Mouse (Mus musculus) ZHBTc4 (cell line): Measurements from ENCODE around the gene Irf2bp1.
A peak's percentile ranks its signal among the peaks of the same experiment; 100 is the strongest.

Source experiments
- DNase-seq: peaks from one replicate; pipeline ENCODE4 v3.0.0-alpha.2; 2011; ENCODE audit warnings: low read depth, low spot score

Gene Irf2bp1

DNA sequence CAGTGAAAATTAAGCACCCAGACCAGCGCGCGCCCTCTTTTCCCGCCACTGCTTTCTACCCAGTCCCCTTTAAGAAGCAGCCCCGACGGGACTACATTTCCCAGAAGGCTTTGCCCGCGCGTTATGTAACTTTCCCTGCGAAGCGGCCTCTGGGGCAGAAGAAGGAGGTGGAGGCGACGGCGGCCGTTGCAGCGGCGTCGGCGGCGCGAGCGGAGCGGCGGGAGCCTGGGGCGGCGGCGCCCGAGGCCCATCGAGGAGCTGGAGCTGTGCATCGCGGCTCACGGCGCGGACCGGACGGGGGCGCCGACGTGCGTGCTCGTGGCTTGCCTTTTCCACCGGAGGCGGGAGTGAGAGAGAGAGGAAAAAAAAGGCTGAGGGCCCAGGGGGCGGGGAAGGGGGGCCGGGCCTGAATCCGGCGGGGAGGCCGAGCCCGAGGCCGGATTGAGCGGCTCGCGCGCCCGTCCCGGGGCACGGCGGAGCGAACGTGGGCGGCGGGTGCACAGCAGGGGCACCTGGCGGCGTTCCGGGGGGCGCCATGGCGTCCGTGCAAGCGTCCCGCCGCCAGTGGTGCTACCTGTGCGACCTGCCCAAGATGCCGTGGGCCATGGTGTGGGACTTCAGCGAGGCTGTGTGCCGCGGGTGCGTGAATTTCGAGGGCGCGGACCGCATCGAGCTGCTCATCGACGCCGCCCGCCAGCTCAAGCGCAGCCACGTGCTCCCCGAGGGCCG lies at the start of gene Irf2bp1:
Gene Irf2bp1, plus strand, starts transcription at position 143 of the 729 bp plus-strand sequence.
- DNase-seq = peak; percentile 94

DNA sequence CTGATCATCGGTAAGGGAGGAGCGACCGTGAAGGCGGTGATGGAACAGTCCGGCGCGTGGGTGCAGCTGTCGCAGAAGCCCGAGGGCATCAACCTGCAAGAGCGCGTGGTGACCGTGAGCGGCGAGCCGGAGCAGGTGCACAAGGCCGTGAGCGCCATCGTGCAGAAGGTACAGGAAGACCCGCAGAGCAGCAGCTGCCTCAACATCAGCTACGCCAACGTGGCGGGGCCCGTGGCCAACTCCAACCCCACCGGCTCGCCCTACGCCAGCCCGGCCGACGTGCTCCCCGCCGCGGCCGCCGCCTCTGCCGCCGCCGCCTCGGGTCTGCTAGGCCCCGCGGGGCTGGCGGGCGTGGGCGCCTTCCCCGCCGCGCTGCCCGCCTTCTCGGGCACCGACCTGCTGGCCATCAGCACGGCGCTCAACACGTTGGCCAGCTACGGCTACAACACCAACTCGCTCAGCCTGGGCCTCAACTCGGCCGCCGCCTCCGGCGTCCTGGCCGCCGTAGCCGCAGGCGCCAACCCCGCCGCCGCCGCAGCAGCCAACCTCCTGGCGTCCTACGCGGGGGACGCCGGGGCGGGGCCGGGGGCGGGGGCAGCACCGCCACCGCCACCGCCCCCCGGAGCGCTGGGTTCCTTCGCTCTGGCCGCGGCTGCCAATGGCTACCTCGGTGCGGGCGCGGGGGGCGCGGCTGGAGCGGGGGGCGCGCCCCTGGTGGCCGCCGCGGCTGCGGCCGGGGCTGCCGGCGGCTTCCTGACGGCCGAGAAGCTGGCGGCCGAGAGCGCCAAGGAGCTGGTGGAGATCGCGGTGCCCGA lies 46.1 kb upstream of the Irf2bp1 start:
- DNase-seq = peak; percentile 84

DNA sequence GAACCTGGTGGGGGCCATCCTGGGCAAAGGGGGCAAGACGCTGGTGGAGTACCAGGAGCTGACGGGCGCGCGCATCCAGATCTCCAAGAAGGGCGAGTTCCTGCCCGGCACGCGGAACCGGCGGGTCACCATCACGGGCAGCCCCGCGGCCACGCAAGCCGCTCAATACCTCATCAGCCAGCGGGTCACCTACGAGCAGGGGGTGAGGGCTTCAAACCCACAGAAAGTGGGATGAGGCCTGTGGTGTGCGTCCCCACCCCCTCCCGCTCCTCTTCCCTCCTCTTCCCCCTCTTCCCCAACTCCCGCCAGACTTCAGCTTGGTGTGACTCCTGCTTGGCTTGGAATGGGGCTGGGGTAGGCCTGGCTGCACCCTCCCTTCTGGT lies 45.5 kb upstream of the Irf2bp1 start:
- DNase-seq = peak; percentile 45

DNA sequence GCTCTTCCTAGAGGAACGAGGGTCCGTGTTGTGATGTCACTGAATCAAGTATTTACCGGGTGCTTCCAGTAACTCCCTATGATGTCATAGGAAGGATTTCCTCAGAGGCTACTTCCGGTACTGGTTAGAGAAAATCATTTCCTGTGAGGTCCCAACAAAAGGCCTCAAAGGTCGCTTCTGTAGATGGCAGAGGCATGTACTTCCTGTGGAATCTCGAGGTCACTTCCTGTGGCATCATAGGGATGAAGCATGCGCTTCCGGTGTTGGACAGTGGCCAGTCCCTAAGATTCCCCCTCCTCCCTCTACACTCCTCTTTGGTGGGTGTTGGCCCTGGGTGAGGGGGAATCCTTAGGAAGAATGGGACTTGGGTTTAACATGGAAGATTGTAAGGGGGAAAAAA lies 44.4 kb upstream of the Irf2bp1 start:
- no peak for DNase-seq

DNA sequence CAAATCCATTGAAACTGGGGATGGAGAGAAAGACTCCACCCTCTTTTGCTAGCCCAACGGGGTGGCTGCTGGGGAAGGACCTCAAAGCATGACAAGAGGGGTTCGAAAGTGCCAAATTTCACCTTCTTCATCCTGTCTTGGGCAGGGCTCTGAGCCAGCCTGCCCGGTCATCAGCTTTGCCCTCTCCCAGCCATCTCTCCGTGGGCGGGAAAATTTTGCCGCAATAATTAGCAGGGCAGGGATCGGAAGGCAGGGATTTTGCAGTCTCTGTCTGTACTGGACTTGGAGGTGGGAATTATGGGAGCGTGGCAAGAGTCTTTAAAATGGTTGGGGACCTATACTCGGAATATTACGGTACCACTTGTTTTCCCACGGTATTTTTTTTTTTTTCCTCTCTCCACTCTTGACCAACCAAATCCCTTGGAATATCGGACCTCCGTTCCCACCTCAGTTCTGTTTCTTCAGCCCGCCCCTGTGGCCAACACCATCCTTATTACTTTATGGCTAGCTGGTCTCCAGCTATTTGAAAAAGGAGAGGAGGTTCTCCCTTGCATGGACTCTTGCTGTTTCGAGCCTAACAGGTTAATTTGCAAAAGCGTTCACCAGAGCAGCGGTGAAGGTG lies 41.6 kb upstream of the Irf2bp1 start:
- DNase-seq = peak; percentile 28

DNA sequence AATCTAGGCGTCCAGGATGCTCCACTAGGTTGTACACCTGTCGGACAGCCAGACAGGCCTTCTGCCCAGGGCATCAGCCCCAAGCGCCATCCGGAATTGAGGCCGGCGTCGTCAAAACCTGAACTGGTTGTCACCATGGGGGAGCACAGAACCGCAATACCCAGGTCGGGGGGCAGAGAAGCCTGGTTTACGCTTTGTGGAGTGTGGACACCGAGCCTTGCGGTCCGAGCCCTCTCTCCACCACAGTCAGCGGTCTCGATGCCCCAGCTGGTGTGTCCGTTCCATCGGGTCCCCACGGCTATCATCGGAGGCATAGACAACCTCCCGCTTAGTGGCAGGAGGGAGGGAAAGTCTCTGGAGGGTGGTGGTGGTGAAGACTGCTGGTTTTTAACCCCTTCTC lies 41.0 kb upstream of the Irf2bp1 start:
- no peak for DNase-seq

DNA sequence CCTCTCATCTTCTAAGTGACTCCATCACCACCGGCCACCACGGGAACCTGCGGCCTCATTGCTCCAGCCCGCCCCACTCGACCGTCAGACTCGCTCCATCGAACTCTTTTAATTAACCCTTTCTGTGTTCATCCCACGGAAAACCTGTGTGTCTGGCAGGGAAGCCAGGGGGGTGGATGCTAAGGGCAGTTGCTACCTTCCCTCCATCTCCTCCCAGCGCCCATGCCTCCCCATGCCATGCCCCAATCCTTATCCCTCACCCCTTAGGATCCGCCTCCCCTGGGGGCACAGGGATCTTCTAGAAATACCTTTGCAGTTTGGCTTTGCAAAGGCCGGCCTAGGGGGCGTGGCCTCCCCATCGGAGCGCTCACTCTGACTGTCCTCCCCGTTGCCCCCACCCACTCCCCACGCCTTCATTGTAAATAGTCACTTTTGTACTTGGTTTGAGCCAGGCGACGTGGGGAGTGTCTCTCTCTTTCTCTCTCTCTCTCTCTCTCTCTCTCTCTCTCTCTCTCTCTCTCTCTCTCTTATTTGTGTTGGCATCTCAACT lies 40.5 kb upstream of the Irf2bp1 start:
- DNase-seq = peak; percentile 70

DNA sequence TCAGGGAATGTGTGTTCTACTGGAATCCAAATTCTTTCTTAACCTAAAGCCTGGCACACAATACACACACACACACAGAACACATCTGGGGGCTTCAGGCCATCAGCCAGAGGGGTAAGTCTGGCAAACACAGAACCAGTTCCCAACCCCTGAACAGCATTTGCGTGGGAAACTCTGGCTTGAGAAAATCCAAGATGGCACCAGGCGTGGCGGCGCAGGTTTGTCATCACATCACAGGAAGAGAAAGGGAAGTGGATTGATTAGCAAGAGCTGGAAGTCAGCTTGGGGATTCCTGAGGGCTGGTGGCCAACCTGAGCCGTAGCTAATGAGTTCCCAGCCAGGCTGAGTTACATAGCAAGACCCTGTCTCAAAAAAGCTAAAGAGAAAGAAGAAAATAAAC lies 38.5 kb upstream of the Irf2bp1 start:
- DNase-seq = no peak

DNA sequence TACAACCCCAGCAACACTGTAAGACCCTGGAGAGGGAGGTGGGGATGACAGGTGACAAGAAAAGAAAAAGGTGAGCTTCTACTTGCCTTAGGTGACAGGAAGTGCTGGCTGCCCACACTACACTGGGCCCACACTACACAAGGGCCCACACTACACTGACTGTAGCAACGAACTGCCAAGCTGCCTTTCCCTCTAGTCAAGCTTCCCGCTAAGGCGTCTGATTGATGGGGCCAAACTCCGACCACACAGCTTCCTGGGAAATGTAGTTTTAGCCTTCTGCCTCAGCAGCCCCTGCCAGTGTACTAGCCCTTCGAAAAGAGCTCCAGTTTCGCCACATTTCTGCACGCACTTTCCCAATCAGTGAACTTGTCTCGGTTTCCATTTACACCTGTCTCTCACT lies 36.2 kb upstream of the Irf2bp1 start:
- no peak for DNase-seq

DNA sequence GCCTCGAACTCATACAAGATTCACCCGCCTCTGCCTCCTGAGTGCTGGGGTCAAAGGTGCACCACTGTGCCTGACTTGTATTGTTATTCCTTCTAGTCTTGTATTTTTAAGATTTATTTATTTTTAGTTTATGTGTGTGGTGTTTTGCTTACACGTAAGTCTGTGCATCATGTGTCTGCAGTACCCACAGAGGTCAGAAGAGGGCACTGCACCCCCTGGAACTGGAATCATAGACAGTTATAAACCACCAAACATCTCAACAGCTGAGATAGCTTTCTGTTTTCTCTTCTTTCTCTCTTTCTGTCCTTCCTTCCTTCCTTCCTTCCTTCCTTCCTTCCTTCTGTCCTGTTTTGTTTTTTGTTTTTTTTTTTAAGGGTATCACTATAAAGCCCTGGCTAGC lies 32.9 kb upstream of the Irf2bp1 start:
- DNase-seq = peak; percentile 66

DNA sequence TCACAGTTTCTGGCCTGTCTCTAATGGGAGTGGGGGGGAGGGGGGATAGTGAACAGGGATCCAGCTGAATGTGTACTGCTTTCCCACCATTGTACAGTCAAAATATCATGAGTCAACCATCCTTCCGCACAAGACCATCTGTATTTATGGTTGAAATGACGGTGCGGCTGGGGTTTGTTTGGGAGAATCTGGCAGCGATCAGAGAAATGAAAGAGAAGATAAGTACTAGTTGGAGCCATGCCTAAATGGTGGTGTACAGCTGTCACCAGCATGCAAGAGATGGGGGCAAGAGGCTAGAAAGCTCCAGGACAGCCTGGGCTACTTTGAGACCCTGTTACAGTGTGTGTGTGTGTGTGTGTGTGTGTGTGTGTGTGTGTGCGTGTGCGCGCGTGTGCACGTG lies 25.5 kb upstream of the Irf2bp1 start:
- no peak for DNase-seq

DNA sequence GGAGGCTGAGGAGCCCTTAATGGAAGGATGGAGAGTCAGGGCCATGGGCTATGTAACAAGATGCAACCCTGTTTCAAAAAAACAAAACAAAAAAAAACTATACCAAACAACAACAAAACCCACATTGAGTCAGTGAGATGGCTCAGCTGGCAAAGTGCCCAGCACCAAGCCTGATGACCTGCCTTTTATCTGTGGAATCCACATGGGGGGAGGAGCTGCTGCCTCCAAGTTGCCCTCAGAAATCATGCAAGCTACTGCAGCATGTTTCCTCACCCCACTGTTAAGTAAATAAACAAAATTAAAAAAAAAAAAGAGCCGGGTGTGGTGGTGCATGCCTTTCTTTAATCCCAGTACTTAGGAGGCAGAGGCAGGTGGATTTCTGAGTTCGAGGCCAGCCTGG lies 17.3 kb upstream of the Irf2bp1 start:
- no peak for DNase-seq

DNA sequence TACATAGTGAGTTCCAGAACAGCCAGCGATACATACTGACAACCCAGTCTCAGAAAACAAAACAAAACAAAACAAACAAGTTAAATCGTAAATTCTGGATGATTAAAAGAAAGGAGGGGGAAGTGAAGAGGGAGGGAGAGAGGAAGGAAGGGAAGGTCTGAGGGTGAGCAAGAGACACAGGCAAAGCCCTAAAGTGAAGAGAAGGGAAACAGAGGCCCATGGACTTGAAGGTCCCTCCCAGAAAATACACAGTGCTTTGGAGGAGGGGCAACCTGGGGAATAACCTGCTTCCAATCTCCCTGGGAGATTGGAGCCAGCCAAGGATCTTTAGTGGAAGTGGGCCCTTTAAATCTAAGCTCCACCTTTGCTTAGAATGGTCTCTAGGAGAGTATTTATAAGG lies 16.7 kb upstream of the Irf2bp1 start, which contains the start of gene Nanos2:
Gene Nanos2, plus strand, starts transcription at position 301 of the 400 bp plus-strand sequence.
- DNase-seq = no peak

DNA sequence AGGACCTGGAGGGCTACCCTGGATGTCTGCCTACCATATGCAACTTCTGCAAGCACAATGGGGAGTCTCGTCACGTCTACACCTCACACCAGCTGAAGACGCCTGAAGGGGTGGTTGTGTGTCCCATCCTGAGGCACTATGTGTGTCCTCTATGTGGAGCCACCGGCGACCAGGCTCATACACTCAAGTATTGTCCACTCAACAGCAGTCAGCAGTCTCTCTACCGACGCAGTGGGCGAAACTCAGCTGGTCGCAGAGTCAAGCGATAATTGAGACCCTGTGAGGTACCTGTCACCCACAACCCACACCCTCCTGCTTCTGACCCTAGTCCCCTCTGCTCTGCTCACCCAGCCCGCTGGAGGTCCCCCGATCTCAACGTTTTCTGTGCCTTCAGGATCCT lies 16.1 kb upstream of the Irf2bp1 start:
- DNase-seq = no peak

DNA sequence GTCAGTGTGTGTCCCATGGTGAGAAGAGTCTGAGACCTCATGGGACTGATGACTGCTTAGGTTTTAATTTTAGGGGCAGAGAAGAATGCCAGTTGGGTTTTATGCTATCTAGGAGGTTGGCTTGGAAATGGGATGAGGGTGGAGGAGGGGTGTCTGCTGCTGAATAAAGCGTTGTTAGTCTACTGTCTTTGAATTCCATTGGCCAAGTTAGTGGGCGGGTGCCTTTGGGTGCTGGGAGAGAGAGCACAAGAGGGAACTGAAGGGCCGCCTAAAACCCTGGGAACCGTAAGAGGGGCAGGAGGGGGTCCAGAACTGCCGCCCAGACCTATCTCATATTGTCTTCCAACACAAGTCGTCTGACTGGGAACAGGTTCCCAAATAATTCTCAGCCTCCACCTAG lies 15.1 kb upstream of the Irf2bp1 start:
- no peak for DNase-seq

DNA sequence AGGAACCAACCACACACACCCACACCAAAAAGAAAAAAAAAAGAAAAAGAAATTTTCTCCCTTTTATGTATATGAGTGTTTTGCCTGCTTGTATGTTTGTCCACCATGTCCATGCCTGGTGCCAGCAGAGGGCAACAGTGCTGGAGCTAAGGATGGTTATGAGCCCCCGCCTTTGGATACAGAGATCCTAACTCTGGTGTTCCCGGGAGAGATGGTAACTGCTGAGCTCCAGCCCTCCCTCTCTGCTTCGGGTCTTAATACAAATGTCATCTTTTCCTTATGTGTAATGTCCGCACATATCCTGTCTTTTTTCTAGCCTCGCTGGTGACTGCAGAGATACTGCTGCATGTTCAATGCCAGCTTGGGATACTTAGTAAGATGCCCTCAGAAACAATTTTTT lies 13.8 kb upstream of the Irf2bp1 start:
- no peak for DNase-seq

DNA sequence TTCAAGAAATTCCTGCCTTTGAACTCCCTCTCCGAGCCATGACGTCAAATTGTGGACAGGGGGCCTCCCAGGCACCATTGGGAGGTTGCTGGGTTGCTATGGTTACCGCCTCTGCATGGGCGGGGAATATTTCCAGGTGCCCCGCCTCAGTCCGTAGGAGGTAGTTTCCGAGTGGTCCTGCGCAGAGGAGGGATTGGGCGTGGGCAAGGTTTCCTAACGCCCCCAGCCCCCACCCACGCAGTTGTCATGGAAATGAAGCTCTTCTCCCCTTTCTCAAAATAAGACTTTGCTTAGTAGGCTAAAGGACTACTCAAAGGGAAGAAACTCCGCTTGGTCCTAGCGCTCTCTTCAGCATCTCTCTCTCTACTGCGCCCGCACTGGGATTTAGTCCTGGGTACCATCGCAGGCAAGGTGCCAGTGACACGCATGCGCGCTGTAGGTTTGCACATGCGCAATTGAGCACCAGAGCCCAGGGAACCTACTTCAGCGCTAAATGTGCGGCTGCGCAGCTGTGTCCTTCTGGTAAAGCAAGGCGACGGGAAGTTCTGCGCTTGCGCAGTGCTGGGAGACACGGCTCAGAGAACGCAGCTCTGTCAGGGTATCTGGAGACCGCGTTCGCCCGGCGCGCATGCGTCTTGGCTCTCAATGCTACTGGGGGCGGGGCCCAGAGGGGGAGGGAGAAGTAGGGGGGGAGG lies 13.1 kb upstream of the Irf2bp1 start, which contains the start of gene Mypop:
Gene Mypop, plus strand, starts transcription at position 645 of the 695 bp plus-strand sequence.
- DNase-seq = peak; percentile 100

DNA sequence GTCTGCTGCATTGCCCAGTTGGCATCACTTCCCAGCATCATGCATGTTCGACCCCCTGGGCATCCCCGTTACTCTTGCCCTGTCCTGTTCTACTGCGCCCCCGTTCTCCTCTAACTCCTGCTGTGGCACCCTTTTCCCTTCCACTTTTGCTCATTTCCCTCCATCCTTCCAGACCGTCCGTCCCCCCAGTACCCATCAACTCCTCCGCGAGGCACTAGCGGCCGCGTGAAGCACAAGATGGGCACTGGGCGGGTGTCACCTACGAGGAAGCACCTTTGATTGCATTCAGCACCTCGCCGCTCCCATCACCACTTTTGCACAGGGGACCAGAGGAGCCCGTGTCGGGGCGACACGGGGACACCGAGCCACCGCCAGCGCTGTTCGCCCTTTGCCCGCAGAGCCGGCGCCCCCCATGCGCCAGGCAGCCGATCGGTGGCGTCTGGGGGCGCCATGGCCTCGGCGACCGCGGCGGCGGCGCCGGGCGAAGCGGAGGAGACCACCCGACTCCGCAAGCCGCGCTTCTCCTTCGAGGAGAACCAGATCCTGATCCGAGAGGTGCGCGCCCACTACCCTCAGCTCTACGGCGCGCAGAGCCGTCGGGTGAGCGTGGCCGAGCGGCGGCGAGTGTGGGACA lies 12.1 kb upstream of the Irf2bp1 start:
- DNase-seq = peak; percentile 29

DNA sequence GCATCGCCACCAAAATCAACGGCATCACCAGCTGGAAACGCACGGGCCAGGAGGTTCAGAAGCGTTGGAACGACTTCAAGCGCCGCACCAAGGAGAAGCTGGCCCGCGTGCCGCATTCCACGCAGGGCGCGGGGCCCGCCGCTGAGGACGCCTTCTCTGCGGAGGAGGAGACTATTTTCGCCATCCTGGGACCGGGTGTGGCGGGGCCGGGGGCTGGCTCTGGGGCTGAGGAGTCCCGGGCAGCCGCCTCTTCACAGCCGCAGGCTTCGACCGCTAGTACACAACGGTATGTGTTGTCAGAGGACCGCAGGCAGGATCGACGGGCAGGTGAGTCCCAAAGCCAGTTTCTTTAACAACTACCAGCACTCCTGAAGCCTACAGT lies 11.6 kb upstream of the Irf2bp1 start:
- peak; percentile 51 for DNase-seq

DNA sequence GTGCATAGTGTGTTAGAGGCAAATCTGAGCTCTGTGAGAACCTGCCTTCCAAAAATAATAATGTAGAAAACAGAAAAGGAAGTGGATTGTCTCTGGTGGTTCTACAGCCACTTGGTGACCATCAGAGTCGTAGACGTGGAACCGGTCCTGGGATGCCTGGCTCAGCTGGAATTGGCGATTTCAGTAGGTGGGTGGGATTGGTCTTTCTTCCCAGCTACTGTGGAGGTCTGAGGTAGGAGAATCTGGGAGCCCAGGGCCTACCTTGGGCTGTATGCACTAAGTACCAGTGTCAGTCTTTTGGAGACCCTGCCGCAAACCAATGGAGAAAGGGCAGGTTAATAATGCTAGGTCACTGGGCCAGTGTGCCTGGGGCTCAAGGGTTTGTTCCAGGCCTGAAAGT lies 10.8 kb upstream of the Irf2bp1 start:
- DNase-seq = no peak

DNA sequence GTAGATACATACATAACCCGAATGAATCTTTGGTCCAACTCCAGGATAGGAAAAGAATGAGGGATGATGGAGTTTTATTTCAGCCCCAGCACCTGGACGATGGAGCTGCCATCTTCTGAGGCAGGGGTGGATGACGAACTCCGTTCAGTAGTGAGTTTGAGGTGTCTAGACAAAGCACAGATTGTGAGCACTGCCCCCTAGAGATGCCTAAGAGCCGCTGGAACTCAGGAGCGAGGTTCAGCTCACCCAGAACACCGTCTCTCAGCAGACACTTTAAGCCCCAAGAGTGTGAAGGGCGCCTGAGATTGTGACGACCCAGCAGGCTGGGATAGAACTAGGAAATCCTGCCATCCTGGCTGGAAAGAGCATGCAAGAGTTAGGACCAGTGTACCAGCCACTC lies 5.0 kb upstream of the Irf2bp1 start:
- no peak for DNase-seq
